Mouse (Mus musculus) embryo, embryonic 10 days (tissue): ENCODE results near the gene Pdcl.
A peak's percentile ranks its signal among the peaks of the same experiment; 100 is the strongest.

ENCODE experiments used
- DNase-seq: peaks from one replicate; pipeline ENCODE4 v3.0.0-alpha.2; 2015; ENCODE audit warnings: low spot score

Pdcl gene

GRCm38 (mm10) chr2:37358633-37359540, at the start of gene Pdcl:
Gene Pdcl, minus strand, starts transcription at chr2:37359332.
- DNase-seq = peak; percentile 96

DNA sequence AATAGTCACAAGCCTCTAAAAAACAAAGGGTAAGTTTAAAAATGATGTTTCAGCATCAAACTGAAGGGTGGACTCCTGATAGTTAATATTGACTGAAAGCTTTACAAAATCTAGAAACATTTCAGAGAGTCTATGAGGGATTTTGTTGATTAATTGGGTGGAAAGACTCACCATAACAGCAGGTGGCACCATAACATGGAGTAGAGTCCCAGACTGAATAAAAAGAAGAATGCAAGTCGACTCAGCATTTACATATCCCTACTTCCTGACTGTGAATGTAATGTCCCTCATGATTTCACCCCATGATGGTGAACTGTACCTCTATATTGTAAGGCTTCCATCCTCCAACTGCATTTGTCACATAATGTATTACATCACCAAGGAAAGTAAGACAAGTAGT, 36.4 kb upstream of the Pdcl start:
- no peak for DNase-seq

DNA sequence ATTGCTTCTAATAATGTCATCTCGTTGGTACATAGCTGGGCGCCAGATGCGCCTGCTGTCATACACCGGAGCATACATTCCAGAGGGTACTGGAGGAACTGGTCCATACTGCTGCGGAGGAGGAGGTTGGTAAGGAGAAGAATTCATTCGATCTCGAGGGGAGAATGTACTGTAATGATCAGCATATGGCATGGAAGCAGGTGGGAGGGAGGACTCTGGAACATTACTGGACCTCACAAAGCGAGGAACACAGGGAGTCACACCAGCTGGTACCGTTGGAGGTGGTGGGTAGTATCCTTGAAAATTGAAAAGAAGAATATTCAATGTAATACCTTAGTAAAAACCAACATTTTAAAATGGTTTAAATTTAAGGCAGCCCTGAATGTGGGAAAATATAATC, 23.8 kb upstream of the Pdcl start:
- DNase-seq = no peak

GRCm38 (mm10) chr2:37380189-37380588, 21.1 kb upstream of the Pdcl start:
- peak; percentile 70 for DNase-seq

GRCm38 (mm10) chr2:37376018-37376417, 16.9 kb upstream of the Pdcl start:
- no peak for DNase-seq

DNA sequence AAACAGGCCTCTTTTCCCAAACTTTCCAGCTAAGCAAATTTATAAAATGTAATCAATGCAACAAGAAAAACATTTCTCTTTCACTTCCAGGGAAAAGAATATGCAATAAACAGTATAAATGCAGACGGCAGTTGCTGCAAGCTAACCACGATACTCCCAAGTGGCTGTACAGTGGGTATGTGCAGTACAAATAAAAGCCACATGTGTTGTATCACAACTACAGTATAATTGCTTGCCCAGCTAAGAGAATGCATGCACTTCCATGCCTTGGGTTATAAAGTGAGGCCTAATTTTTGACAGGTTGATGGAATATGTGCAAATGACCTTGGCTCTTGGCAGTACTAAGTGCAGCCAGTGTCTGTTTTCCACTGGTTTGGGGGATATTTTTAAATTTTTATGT, 11.5 kb upstream of the Pdcl start:
- no peak for DNase-seq

GRCm38 (mm10) chr2:37359908-37360307, 776 bp upstream of the Pdcl start:
- no peak for DNase-seq

DNA sequence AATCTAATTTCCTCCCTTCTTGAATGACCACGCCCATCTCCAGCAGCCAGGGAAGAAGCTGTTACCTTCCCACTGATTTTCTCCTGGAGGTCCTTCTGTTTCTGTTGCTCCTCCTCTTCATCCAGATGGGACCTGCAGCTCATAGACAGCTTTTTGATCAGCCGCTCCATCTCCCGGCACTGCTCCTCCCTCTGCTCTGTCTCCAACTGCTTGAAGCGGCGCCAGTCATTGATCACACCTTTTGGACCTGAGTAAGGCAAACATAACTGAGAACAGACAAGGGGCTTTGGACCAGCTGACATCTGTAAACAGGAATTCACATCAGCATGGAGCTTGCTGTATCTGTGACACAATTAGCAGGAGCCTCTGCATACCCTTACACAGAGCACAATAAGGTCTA, 3.6 kb downstream of the Pdcl start:
- no peak for DNase-seq

DNA sequence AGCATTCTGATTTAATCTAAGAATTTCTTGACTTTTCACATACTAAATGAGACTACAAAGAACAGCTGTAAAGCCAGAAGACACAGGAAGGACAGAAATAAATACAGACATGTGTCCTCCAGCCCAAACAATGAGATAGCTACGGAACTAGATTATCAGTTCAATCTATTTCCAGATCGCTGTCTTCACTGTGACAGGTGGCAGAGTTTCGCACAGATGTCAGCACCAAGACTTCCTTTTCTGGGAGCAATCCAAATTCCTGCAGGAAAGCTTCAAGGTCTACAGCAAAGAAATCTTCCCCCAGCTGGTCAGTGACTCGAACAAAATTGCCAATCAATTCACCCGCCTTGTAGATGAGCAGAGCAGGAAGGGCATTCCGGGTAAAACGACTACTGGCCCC, 7.5 kb downstream of the Pdcl start:
- DNase-seq = no peak

DNA sequence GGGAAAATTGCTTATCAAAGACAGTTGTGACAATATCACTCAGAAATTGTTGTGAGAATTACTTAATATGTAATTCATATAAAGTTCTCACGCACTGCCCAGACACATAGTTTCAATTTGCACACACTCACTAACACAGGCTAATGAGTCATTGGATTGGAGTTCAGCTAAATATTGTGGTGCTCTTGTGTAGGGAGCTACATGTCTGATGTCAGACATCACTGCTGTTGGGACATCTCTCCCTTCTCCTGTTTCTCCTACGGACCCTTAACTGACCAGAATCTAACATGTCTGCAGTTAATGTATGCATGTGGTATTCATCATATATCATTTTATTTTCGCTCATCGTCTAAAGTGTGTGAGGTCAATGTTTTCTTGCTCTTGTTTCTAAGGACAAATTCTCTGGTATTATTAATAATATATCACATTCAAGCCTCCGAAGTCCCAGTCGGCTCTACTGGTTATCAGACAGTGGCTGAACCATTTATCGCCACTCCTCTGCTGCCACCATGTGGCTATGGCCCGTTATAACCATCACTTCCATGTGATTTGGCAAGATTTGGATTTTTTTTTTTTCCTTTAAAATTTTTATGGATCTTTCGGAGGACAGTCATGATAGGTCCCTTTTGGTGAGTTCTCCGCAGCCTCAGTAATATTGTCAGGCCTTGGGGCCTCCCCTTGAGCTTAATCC, 20.5 kb downstream of the Pdcl start:
- peak; percentile 70 for DNase-seq

GRCm38 (mm10) chr2:37333321-37333720, 25.8 kb downstream of the Pdcl start:
- DNase-seq = no peak

- DNase-seq = no peak
These were observed 32.9 kb downstream of the Pdcl start, which contains the start of gene Olfr368 for GRCm38 (mm10) chr2:37326215-37326614. Gene Olfr368, plus strand, starts transcription at chr2:37326515.
